Mouse (Mus musculus) urinary bladder, adult 18-20 months (tissue): ENCODE results near the gene Sec23b.
"Not testable (repeated sequence)": the region's sequence is repeated elsewhere in the genome, so short reads cannot be mapped to it uniquely, and the experiment has no call there.

ENCODE experiments used
- DNase-seq, 2 experiments: peaks; one replicate each; pipeline ENCODE4 v3.0.0; 2022; ENCODE audit warnings: low spot score in 2 of 2, mixed read lengths in 2 of 2

Sec23b gene

GRCm38 (mm10) chr2:144555820-144556552 lies at the start of gene Sec23b:
Gene Sec23b, plus strand, starts transcription at chr2:144556229.
- peak; percentile 94 to 96 for DNase-seq

GRCm38 (mm10) chr2:144514619-144515018 lies 41.4 kb upstream of the Sec23b start:
- DNase-seq = no peak

GRCm38 (mm10) chr2:144519772-144520171 lies 36.3 kb upstream of the Sec23b start:
- DNase-seq = no peak

- DNase-seq = no peak
Measured at GRCm38 (mm10) chr2:144525856-144526255, 30.2 kb upstream of the Sec23b start.

GRCm38 (mm10) chr2:144526981-144527820 lies 28.8 kb upstream of the Sec23b start, which contains the start of the genes Dzank1 and Polr3f:
Gene Dzank1, minus strand, starts transcription at chr2:144527414.
Gene Polr3f, plus strand, starts transcription at chr2:144527718.
- peak; percentile 95 to 97 for DNase-seq

GRCm38 (mm10) chr2:144527821-144528174 lies 28.2 kb upstream of the Sec23b start:
- no peak for DNase-seq

GRCm38 (mm10) chr2:144537123-144537522 lies 18.9 kb upstream of the Sec23b start:
- no peak for DNase-seq

- no peak for DNase-seq
Measured at GRCm38 (mm10) chr2:144541246-144541645, 14.8 kb upstream of the Sec23b start.

GRCm38 (mm10) chr2:144543670-144544069 lies 12.4 kb upstream of the Sec23b start:
- no peak for DNase-seq

GRCm38 (mm10) chr2:144544630-144545029 lies 11.4 kb upstream of the Sec23b start:
- no peak for DNase-seq

GRCm38 (mm10) chr2:144545061-144545460 lies 11.0 kb upstream of the Sec23b start:
- DNase-seq = no peak

GRCm38 (mm10) chr2:144545481-144545880 lies 10.5 kb upstream of the Sec23b start:
- DNase-seq = no peak

GRCm38 (mm10) chr2:144547559-144547958 lies 8.5 kb upstream of the Sec23b start:
- DNase-seq = no peak

GRCm38 (mm10) chr2:144550529-144550928 lies 5.5 kb upstream of the Sec23b start, which contains the start of gene Rbbp9:
Gene Rbbp9, minus strand, starts transcription at chr2:144550869.
- DNase-seq = peak; percentile 16 to 66

- DNase-seq = no peak
Measured at GRCm38 (mm10) chr2:144553905-144554304, 2.1 kb upstream of the Sec23b start.

- no peak for DNase-seq
Measured at GRCm38 (mm10) chr2:144555286-144555819, 676 bp upstream of the Sec23b start.

GRCm38 (mm10) chr2:144588723-144589122 lies 32.7 kb downstream of the Sec23b start:
- no peak for DNase-seq

- DNase-seq = not testable (repeated sequence)
Measured at GRCm38 (mm10) chr2:144593036-144593435, 37.0 kb downstream of the Sec23b start.

GRCm38 (mm10) chr2:144593951-144594651 lies 38.1 kb downstream of the Sec23b start, which contains the start of gene Smim26:
Gene Smim26, plus strand, starts transcription at chr2:144594054.
- peak; percentile 65 to 68 for DNase-seq

- no peak for DNase-seq
Measured at GRCm38 (mm10) chr2:144598006-144598405, 42.0 kb downstream of the Sec23b start.

GRCm38 (mm10) chr2:144599831-144600687 lies 44.0 kb downstream of the Sec23b start, which contains the start of gene Dtd1:
Gene Dtd1, plus strand, starts transcription at chr2:144599897.
- peak; percentile 79 to 84 for DNase-seq
